Mouse (Mus musculus) kidney, postnatal 0 days (tissue): ENCODE measurements around the gene Slc22a14. TPM values are rescaled to one million over a fixed set of nuclear protein-coding genes. Genes with fewer than 3 reads are reported as not detected.

Source experiments
- ATAC-seq: fragments of 200-750 bp; cut with Nextera tagmentation; replicated peaks from 2 replicates; pipeline ENCODE4 v1.8.0; 2017; ENCODE audit warnings: low read depth, moderate number of reproducible peaks, moderate TSS enrichment, moderate library complexity; ENCODE audit not compliant: low FRiP score
- DNase-seq: peaks from one replicate; pipeline ENCODE4 v3.0.0-alpha.2; 2016; ENCODE audit warnings: low spot score
- H3K27ac ChIP-seq: fragments of 300-500 bp; sonication (generic); 2 replicates; pipeline ENCODE4 v1.5.1; 2014; ENCODE audit warnings: mild to moderate bottlenecking
- H3K27me3 ChIP-seq: fragments of 300-500 bp; sonication (generic); 2 replicates; pipeline ENCODE4 v1.6.1; 2014; ENCODE audit warnings: low read length, mixed read lengths; ENCODE audit not compliant: insufficient read depth
- H3K36me3 ChIP-seq: fragments of 300-500 bp; sonication (generic); 2 replicates; pipeline ENCODE4 v1.6.1; 2014; ENCODE audit warnings: low read length, mixed read lengths; ENCODE audit not compliant: insufficient read depth
- H3K4me1 ChIP-seq: fragments of 300-500 bp; sonication (generic); replicated peaks from 2 replicates; pipeline ENCODE4 v1.6.1; 2014; ENCODE audit warnings: antibody characterized with exemption, low read length, mixed read lengths; ENCODE audit not compliant: insufficient read depth
- H3K4me2 ChIP-seq: fragments of 300-500 bp; sonication (generic); 2 replicates; pipeline ENCODE4 v1.6.1; 2014; ENCODE audit warnings: mild to moderate bottlenecking, low read length, moderate library complexity, mixed read lengths
- H3K4me3 ChIP-seq: fragments of 300-500 bp; sonication (generic); replicated peaks from 2 replicates; pipeline ENCODE4 v1.5.1; 2014; ENCODE audit warnings: low read depth, low read length
- H3K9ac ChIP-seq: fragments of 300-500 bp; sonication (generic); 2 replicates; pipeline ENCODE4 v1.6.1; 2014; ENCODE audit warnings: low read depth, low read length
- H3K9me3 ChIP-seq: fragments of 300-500 bp; sonication (generic); replicated peaks from 2 replicates; pipeline ENCODE4 v1.6.1; 2016; ENCODE audit warnings: low read length, inconsistent platforms, mixed read lengths
- CTCF ChIP-seq: IDR thresholded peaks from 2 replicates; pipeline ENCODE4 v1.5.1; 2016; ENCODE audit warnings: antibody characterized with exemption, low read depth, mild to moderate bottlenecking, moderate library complexity
- WGBS: fragments of 180-500 bp; shearing (Covaris S2); extraction: QIAGEN DNeasy Blood & Tissue Kit; methylation state at CpG from one replicate; pipeline ENCODE4 v1.1.7; 2014; 5-methylcytosine and 5-hydroxymethylcytosine counted together
- polyA plus RNA-seq: library from polyadenylated mRNA; unstranded; fragments of >200 nt; fragmentation: Nextera tagmentation; extraction: Ambion mirVana; gene quantifications from 2 replicates; pipeline ENCODE4 v1.2.1, GENCODE M21; 2015

Gene Slc22a14
- polyA plus RNA-seq, 1 experiment from 2014 or later: 0.34 TPM

- H3K9ac ChIP-seq: no peak overlapping the region
- no peaks in the 10 kb centered on the region for H3K27me3 ChIP-seq
- no peak for TF ChIP-seq CTCF
- no peak for DNase-seq
- no peak overlapping the region for H3K27ac ChIP-seq
- no peak overlapping the region for H3K4me2 ChIP-seq
- H3K36me3 ChIP-seq: 0 out of 2 replicates have a peak, but pooled peaks cover 6% of the 10 kb centered on the region
- H3K4me1 ChIP-seq: no peaks in the 10 kb centered on the region
- H3K4me3 ChIP-seq: no peak overlapping the region
- WGBS: 71% methylated on average over 12 of the region's 12 CpGs
- H3K9me3 ChIP-seq: no peaks in the 10 kb centered on the region
- no peak for ATAC-seq
These were observed 2.1 kb downstream of the Slc22a14 start for GRCm38 (mm10) chr9:119363229-119363628.

GRCm38 (mm10) chr9:119361416-119361815, 3.9 kb downstream of the Slc22a14 start:
- H3K9me3 ChIP-seq: no peaks in the 10 kb centered on the region

GRCm38 (mm10) chr9:119358058-119358429, 7.3 kb downstream of the Slc22a14 start:
- peak overlapping the region; percentile 92 for H3K4me2 ChIP-seq
- H3K9ac ChIP-seq: peak overlapping the region; percentile 65
- no peak for DNase-seq
- H3K9me3 ChIP-seq: no peaks in the 10 kb centered on the region
- no peaks in the 10 kb centered on the region for H3K36me3 ChIP-seq
- H3K4me1 ChIP-seq: no peaks in the 10 kb centered on the region
- 35% methylated on average over 9 of the region's 9 CpGs for WGBS
- no peak for TF ChIP-seq CTCF
- H3K27me3 ChIP-seq: no peaks in the 10 kb centered on the region
- peak overlapping the region; percentile 70 for H3K27ac ChIP-seq
- peak; percentile 35 for ATAC-seq
- peak overlapping the region; percentile 60 for H3K4me3 ChIP-seq

More at GRCm38 (mm10) chr9:119361416-119361815, 3.9 kb downstream of the Slc22a14 start:
- 96% methylated on average over 5 of the region's 5 CpGs for WGBS
- H3K36me3 ChIP-seq: no peaks in the 10 kb centered on the region
- no peak for TF ChIP-seq CTCF
- no peak overlapping the region for H3K27ac ChIP-seq
- H3K4me1 ChIP-seq: no peaks in the 10 kb centered on the region
- no peak for DNase-seq
- H3K4me3 ChIP-seq: no peak overlapping the region
- no peak overlapping the region for H3K9ac ChIP-seq
- ATAC-seq: no peak
- H3K4me2 ChIP-seq: no peak overlapping the region
- no peaks in the 10 kb centered on the region for H3K27me3 ChIP-seq

DNA sequence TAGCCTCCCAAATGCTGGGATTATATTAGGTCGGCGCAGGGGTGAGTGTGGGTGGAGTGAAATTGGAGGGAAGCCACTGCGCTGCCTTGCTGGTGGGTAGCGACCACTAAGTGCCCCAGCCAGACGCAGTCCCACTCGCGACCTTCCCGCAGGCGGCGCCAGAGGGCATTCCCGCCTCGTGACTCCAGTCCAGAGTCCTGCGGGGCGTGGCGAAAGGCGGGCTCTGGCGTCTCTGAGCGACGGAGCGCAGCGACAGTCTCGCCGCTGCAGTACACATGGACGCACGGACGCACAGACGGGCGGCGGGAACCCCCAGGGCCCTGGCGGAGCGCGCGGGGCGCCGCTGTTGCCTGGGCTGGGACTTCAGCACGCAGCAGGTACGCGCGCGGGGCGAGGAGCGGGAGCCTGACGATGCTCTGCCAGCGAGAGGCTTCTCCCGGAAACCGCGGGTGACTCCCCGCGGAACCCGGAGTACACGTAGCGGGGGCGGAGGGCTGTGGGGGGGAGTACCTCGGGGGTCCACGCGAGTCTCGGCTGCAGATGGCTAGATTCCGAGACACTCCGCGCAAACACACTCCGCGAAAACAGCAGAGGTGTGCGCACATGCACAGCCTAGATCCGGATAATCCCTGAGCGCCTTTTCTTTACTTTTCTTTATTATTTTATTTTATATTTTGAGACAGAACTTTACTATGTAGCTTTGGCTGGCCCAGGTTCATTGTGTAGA, 7.9 kb downstream of the Slc22a14 start, which contains the start of gene Xylb:
Gene Xylb (plus strand): TSS at position 51 of the 727 bp plus-strand sequence.
- Histone ChIP-seq H3K4me2 (peak within 1 kb of the TSS; percentile 92), H3K9me3 (no peaks in the 10 kb centered on the region), H3K27ac (peak within 1 kb of the TSS; percentile 70), H3K4me3 (peak within 1 kb of the TSS; percentile 60), H3K36me3 (no peaks in the 10 kb centered on the region), H3K27me3 (no peaks in the 10 kb centered on the region), H3K9ac (peak within 1 kb of the TSS; percentile 65), H3K4me1 (no peaks in the 10 kb centered on the region)
- peak; percentile 92 for DNase-seq
- peak; percentile 85 for ATAC-seq
- 2% methylated on average over 63 of the region's 65 CpGs for WGBS
- TF ChIP-seq CTCF: peak; percentile 83

DNA sequence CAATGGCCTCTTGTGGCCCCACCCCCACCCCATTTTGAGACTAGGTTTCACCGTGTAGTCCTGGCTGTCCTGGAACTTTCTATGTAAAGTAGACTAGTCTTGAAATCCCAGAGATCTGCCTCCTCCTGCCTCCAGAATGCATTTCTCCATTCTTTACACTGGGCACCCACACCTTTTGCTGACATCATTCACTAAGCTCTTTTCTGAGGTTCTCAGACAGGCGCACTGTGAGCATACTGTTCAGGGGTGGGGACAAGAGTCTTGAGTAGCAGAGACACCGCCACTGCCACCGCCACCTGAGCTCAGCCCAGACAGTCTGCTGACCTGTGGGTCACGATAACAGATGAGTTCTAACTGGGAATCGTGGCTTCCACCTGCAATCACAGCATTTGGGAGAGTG, 9.4 kb downstream of the Slc22a14 start:
- H3K4me2 ChIP-seq: no peak overlapping the region
- no peaks in the 10 kb centered on the region for H3K36me3 ChIP-seq
- H3K27ac ChIP-seq: no peak overlapping the region
- no peak overlapping the region for H3K9ac ChIP-seq
- no peaks in the 10 kb centered on the region for H3K4me1 ChIP-seq
- ATAC-seq: no peak
- no peak for TF ChIP-seq CTCF
- no peak overlapping the region for H3K4me3 ChIP-seq
- H3K27me3 ChIP-seq: no peaks in the 10 kb centered on the region
- 58% methylated on average over 6 of the region's 6 CpGs for WGBS
- no peak for DNase-seq
- H3K9me3 ChIP-seq: no peaks in the 10 kb centered on the region

GRCm38 (mm10) chr9:119353926-119354325, 11.4 kb downstream of the Slc22a14 start:
- no peak overlapping the region for H3K27ac ChIP-seq
- H3K4me3 ChIP-seq: no peak overlapping the region
- ATAC-seq (no peak), DNase-seq (peak; percentile 24)
- H3K36me3 ChIP-seq: no peaks in the 10 kb centered on the region
- H3K4me1 ChIP-seq: no peaks in the 10 kb centered on the region
- no peak overlapping the region for H3K4me2 ChIP-seq
- H3K9me3 ChIP-seq: no peaks in the 10 kb centered on the region
- 55% methylated on average over 6 of the region's 6 CpGs for WGBS
- TF ChIP-seq CTCF: no peak
- H3K9ac ChIP-seq: no peak overlapping the region
- H3K27me3 ChIP-seq: no peaks in the 10 kb centered on the region
